Comparison of ENCODE assay signal across 18 mouse cellular contexts in genomic region chr12:33068977-33069376, GRCm38 (mm10). TPM values are rescaled to one million over a fixed set of nuclear protein-coding genes. Genes with fewer than 3 reads are reported as not detected.
"Had no signal": no experiment of that assay in that cellular context is flagged by ENCODE, and none has a peak within 500 bp of the region (broad histone marks: within the 10 kb centered on the region; RNA-seq: fewer than 3 reads in every experiment).

No protein-coding gene starts in this region.

- DNase-seq: retina, postnatal 1 day; right cerebral cortex, adult 18-20 months; right cerebral cortex, postnatal 14 days; right cerebral cortex, postnatal 25 days; right cerebral cortex, postnatal 4 days; spleen, adult 18-20 months; thymus, adult 18-20 months; thymus, adult 2 months; thymus, postnatal 14 days; thymus, postnatal 25 days; thymus, postnatal 36 days; thymus, postnatal 4 days had no signal

- H3K27ac ChIP-seq: neural tube, embryonic 13.5 days; neural tube, embryonic 15.5 days; stomach, embryonic 15.5 days; stomach, postnatal 0 days had no signal

- H3K27me3 ChIP-seq: neural tube, embryonic 13.5 days; neural tube, embryonic 15.5 days; stomach, embryonic 15.5 days had no signal

- H3K4me3 ChIP-seq: neural tube, embryonic 13.5 days; neural tube, embryonic 15.5 days; stomach, embryonic 15.5 days had no signal

- H3K36me3 ChIP-seq: neural tube, embryonic 13.5 days; neural tube, embryonic 15.5 days; stomach, embryonic 15.5 days had no signal

- H3K4me2 ChIP-seq: neural tube, embryonic 13.5 days; neural tube, embryonic 15.5 days; stomach, embryonic 15.5 days had no signal

- H3K9ac ChIP-seq: neural tube, embryonic 13.5 days; neural tube, embryonic 15.5 days; stomach, embryonic 15.5 days had no signal

- H3K9me3 ChIP-seq: neural tube, embryonic 15.5 days; stomach, embryonic 15.5 days had no signal

RNA-seq across cellular contexts. Expression of gene Cdhr3, which starts 23.7 kb away (rescaled TPM):
- polyA plus RNA-seq: small intestine, adult 2 months; urinary bladder, adult 2 months had no signal
